Mouse (Mus musculus) kidney, adult 11 months (tissue): ENCODE measurements at regions not wholly inside any gene's neighbourhood (a gene's known extent, or its start where the extent isn't known, plus 50 kb on each side); places are given as distances from the start of the nearest gene placed in this dataset.

Experiments
- DNase-seq: peaks from one replicate; pipeline ENCODE4 v3.0.0; 2022

DNA sequence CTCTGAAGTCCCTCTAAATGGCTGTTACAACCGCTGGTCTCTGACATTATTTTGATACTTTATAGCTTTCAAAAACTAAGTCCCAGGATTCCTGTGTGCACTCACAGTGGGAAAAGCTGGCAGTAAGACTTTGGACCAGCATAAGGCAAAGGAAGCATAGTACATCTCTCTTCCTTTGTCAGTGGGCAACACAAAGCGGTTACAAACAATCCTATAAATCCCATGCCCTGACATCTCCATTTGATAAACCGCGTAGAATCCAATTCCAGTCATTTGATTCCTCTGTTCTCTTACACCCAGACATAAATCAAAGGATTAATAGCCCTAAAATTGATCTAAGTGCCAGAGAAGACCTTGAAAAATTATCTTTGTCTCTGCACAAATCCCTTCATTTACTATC is 240.7 kb upstream of the Actbl2 start:
- no peak for DNase-seq

GRCm38 (mm10) chr13:111030111-111030510 is 224.7 kb upstream of the Actbl2 start:
- DNase-seq: no peak

DNA sequence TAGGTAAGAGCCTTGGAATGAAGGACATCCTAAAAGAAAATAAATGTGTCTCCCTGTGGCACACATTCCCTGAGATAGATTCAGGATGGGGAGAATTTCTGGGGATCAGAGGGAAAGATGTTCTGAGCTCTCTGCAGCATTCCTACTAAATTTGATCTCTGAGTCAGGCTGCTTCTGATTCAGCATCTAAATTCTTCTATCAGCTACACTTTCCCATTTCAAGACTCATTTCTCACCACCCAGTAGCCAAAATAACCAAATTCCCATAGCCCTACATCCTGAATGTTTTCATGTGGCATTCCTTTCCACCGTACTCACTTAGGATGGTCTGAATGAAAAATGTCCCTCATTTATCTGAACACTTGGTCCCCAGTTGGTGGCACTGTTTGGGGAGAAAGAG is 223.2 kb upstream of the Actbl2 start:
- DNase-seq: no peak

DNA sequence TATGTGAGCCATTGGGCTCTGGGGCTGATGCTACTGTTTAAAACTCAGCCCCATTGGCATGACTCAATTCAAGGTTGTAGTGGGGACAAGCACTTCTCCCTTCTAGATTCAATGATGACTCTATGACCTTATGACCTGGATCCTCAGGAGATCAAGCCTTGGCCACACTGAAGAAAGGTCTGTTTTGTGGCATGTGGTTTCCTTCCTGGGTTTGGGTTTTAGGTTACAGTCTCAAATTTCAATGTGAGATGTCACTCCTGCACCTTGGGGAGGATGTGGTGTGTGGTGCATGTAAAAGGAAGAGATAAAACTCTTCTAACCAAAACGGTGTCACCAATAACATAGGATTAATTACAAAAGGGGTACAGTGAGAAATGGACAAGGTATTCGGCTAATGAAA is 211.2 kb upstream of the Actbl2 start:
- no peak for DNase-seq

DNA sequence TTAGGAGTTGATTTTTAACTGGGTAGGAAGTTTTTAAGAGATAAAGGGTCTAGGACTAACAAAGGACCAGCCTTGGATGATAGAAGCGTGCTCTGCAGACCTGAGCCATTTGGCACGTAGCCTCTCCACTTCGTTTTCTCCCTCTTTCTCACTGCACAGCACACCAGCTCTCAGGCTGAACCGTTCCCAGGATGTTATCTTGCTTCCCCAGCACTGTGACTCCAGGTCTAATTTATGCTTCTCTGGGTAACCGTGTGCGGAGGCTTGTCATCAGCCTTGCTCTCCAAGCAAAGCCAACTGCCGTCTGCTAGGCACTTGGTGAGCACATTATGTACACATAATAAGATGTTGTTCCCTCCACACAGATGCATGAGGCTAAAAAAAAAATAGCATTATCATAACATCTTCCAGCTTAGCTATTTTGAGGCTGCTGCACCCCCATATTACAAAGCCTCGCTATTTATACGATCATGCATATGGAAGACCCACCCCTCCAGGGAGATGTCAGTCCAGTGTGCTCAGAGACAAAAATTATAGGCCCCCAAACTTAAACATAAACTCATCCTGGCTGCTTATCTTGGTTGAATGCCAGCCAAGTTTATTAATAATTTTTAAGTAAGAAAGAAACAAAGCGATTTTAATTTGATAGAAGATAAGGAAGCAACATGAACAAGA is 210.3 kb upstream of the Actbl2 start:
- no peak for DNase-seq

DNA sequence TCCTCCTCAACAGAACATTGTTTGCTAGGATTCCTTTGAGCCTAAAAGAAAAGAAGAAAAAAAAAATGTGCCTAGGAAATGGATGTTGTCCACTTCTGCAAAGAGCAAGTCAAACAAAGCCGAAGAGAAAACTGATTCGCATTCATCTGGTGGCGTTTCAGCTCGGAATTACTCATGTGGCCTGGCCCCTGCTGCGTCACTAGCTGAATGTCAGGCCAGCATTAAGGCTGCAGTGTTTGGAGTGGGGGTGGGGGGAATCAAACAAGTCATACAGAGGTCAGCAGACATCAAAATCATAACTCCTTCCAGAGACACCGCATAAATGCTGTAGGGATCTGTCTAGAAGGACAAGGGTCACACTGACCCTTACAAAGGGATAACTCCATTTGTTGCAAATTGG is 204.7 kb upstream of the Actbl2 start:
- no peak for DNase-seq

- no peak for DNase-seq
Measured at GRCm38 (mm10) chr13:111055817-111056216, 199.0 kb upstream of the Actbl2 start.

DNA sequence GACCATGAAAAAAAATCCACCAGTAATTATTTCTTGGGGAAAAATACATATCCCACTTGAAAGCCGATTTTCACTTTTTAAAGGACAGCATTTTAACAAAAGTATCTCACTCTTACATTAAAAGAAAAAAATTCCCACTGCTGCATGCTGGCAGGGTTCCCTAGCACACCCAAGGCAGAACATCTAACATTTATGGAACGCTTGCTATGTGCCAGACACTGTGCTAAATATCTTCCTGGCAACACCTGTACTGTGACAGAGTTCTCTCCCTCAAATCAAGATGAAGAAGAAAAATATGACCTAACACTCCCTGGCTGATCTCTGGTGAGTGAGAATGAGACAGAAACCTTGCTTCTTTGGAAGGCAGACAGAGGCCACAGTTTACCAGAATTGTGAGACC is 167.1 kb upstream of the Actbl2 start:
- DNase-seq: no peak

- no peak for DNase-seq
Measured at GRCm38 (mm10) chr13:111096071-111096470, 158.7 kb upstream of the Actbl2 start.

GRCm38 (mm10) chr13:111097336-111097735 is 157.5 kb upstream of the Actbl2 start:
- DNase-seq: no peak

DNA sequence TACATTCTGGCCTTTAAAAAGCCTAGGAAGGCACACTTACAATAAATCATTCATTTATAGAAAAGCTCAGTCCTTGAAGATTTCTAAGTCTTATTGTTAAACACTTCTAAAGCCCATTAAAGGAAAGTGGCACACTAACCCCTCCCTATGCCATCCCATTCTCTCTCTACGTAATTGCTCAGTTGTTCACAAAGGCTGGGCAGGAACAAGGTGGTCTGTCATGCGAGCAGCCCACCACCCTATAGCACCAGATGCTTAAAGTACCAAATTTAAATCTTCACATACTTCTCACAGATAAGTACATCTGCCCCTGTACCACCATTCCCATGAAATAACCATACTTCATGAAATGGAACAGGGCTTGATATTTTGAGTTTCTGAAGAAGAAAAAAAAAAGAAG is 156.1 kb upstream of the Actbl2 start:
- DNase-seq: no peak

GRCm38 (mm10) chr13:111099252-111099651 is 155.6 kb upstream of the Actbl2 start:
- DNase-seq: no peak

GRCm38 (mm10) chr13:111100448-111100847 is 154.4 kb upstream of the Actbl2 start:
- no peak for DNase-seq

GRCm38 (mm10) chr13:111104567-111105219 is 150.1 kb upstream of the Actbl2 start:
- DNase-seq: no peak

DNA sequence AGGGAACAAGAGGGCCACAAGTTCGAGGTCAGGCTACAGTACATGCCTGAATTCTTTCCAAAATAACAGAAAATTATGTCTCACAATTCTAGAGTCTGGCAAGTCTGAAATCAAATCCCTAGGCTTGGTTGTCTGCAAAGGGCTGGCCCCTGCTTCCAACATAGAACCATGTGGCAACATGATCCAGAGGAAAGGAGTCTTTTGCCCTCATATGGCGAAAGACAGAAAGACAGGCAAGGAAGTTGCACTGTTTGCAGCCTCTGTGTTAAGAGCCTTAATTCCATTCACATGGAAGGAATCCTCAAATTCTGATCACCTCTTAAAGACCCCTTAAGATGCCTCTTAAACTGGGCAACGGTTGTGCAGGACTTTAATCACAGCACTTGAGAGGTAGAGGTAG is 123.7 kb upstream of the Actbl2 start:
- no peak for DNase-seq

DNA sequence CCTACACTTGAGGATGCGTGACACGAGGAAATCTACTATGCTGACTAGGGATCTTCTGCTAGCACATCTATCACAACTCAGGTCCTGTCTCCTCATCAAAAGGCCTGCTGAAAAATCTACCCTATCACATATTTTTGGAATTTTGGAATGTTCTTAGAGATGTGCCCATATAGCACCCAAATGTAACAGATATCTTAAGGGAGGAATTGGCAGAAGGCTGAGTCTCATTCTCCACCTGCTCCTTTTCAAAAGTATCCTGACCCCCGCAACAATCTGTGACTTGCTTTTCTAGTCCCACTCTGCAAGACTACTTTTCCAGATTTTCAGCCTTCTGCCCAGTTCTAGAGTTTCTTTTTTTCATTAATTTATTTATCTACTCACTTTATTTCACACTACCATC is 118.4 kb upstream of the Actbl2 start:
- no peak for DNase-seq

DNA sequence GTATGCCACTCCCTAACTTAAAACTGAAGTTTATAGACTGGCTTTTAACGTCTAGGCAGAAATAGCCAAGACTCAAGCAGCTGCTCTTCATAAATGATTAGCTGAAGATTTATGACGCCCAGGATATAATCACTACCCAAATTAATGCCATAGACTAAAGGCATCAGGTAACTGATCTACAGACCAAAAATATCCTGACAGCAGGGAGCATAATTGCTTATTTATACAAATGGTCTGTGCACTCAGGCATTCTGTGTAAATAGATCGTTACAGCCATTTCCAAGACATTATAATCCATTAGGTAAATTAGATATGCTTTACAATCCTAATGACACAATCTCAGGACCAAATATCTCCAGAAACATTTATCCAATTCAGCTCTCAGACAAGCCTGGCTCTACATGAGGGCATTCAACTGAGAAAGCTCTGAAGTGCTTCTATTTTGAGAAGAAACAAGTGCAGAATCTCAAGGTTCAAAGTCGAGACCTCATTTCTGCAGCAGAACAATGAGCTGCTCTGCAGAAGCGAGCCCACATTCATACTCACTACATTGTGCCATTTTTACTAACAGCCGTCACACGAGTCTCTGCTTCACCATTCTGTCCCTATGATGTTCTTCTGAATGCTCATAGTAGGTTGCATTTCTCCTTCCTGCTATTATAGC is 111.9 kb upstream of the Actbl2 start:
- no peak for DNase-seq

DNA sequence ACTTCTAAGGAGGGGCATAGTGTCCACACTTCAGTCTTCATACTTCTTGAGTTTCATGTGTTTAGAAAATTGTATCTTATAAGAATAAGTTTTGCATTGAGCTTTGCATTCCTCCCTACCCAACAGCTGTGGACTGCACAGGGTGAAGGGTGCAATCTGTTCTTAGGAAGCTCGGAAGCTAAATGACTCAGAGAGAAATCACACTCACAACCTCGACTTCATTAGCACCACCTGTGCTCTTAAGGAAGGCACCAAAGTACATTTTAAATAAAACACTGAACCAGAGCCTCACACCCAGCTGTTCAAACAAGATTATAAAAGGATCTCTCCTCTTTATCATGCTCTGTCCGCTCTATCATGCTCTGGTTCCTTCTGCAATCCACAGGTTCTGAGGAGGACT is 110.1 kb upstream of the Actbl2 start:
- no peak for DNase-seq

DNA sequence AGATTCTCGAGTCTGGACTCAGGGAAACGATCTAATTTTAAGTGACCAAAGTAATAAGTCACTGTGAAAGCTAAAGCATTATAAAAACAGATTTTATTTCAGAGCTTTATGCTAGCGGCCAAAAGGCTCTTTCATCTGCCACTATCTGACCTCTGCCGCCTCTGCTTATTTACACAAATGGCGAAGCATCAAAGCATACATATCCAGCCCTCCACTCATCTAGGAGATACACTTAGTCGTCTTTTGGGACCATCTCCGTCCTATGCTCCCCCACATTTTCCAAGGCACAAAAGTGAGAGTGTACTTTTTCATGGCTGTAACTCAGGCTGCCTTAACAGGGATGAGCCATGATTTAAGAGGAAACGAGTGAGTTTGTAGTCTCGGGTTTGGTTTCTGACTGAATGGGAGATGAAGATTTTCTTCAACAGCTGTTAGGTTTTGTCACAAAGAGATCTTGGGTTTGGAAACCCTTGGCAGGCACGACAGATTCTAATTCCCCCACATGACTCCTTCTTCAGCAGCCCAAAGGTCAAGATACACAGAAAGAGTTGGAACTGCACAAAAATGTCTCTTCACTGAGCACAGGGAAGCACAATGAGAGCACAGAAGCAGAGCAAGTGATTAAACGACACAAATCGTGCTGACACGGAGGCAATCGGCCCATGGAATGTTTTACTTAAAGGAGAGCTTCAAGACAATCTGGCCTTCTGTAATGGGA is 96.7 kb upstream of the Actbl2 start:
- DNase-seq: no peak

- DNase-seq: no peak
Measured at GRCm38 (mm10) chr13:111159498-111159897, 95.3 kb upstream of the Actbl2 start.

DNA sequence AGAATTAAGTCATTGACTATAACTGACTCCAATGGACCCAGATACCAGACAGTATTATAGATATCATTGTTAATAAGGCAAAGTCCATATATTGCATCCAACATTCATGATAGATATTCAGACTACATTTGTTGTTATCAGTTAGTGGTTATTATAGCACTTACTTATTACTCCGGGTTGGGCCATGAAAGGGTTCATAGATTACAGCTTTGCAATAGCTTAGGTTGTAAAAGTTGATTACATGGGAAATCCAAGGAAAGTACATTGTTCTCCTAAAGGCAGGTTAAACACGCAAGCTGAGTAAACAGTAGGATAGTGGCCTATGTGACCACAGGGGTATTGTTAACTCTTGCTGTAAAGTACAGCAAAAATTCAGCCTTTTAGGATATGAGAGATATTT is 89.3 kb upstream of the Actbl2 start:
- no peak for DNase-seq

DNA sequence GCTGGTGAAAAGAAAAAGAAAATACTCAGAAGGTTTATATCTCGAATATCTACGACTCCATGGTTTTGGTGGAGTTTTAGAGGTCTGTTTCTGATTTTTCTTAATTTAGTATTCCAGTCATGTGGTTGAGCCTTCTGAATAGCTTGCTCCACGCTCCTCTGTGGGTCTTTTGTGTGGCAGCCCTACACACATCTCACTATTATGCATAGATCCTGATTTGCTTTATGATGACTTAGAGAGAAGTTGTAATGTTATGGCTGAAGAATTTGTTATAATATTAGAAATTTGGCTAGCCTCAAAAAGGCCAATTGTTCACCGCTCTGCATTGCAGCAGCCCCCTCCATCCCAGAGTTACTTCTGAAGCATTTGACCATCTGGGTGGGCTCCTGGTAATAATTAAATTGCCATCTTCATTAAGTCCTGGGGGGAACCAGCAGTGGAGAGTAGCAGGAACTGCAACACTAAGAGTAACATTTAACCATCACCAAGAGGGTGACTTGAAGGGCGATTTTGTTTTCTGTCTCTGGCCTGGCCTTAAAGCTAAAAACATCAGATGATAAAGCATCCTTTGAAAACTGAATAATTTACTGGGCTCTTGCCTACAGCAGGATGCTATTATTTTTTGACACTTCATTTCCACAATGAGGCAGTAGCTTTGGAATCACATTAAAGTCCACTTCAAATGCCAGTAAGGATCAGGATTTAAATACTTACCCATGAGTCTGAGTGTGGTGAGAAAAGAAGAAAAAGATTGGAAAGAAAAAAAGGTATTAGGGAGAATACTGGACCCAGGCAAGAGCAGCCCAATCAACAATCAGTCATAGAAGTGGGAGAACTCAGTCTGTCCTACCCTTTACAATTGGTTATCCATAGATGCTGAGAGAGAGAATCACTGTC is 84.3 kb upstream of the Actbl2 start:
- DNase-seq: no peak

DNA sequence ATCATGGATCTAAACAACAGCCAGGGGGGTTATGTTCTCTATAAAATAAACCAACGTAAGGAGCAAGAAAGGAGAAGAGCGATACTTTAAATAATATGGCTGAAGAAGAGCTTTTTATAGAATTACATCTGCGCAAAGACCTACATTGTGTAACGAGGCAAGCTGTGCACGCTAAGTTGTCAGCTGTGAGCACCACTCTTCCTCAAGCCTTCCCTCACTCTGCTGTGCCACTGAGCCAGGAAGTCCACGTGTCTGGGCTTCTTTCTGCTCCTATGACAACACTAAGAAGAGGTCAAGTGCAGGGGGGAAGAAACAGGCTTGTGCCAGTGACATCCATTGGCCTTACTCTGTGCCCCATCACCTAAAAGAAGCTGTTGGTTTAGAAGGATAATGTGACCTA is 75.6 kb upstream of the Actbl2 start:
- DNase-seq: no peak
